8 mouse cellular contexts compared by ENCODE assay signal in genomic region chrX:104669850-104670756, GRCm38 (mm10). TPM values are rescaled to one million over a fixed set of nuclear protein-coding genes. Genes with fewer than 3 reads are reported as not detected.
A peak's percentile ranks its signal among the peaks of the same experiment; 100 is the strongest.
DNase-seq lines count a peak whose midpoint lies in the region; ATAC-seq and TF ChIP-seq lines count a peak whose summit lies in the region.

No protein-coding gene starts in this region.

- 5% methylated on average over 19 of the region's 19 CpGs for WGBS in kidney, adult 2 months
- WGBS in hindbrain, embryonic 12.5 days, result 31% methylated on average over 19 of the region's 19 CpGs

- peak overlapping the region; percentile 83 for H3K4me3 ChIP-seq in kidney, adult 2 months (ENCODE audit: insufficient read depth, low read depth, low read length)
- peak overlapping the region; percentile 48 for H3K4me3 ChIP-seq in hindbrain, embryonic 12.5 days

- H3K27me3 ChIP-seq in kidney, adult 2 months (replicated peaks; ENCODE audit: control insufficient read depth, insufficient read depth, low read length), result no peaks in the 10 kb centered on the region
- peaks cover 26% of the 10 kb centered on the region for H3K27me3 ChIP-seq in hindbrain, embryonic 12.5 days

- no peak for TF ChIP-seq POLR2A in kidney, adult 2 months (IDR thresholded peaks at IDR 0.05; ENCODE audit: low read depth, low read length)

- ATAC-seq in common myeloid progenitor, adult 5-6 weeks (replicated peaks; ENCODE audit: low read depth, poor library complexity, severe bottlenecking), result peak; percentile 28; the same call in 1 of the 2 replicates
- ATAC-seq in hindbrain, embryonic 12.5 days (ENCODE audit: low FRiP score), result peak; percentile 68; the same call in 1 of the 2 replicates

- no peaks in the 10 kb centered on the region for H3K4me1 ChIP-seq in kidney, adult 2 months (ENCODE audit: control insufficient read depth, insufficient read depth, low read length)
- no peaks in the 10 kb centered on the region for H3K4me1 ChIP-seq in hindbrain, embryonic 12.5 days

- TF ChIP-seq CTCF in kidney, adult 2 months (conservative IDR thresholded peaks at IDR 0.05; ENCODE audit: insufficient read depth, insufficient read length, low read depth, low read length), result no peak

- no peaks in the 10 kb centered on the region for H3K36me3 ChIP-seq in kidney, adult 2 months (ENCODE audit: control insufficient read depth, insufficient read depth, low read length)
- H3K36me3 ChIP-seq in hindbrain, embryonic 12.5 days, result no peaks in the 10 kb centered on the region

- H3K9me3 ChIP-seq in hindbrain, embryonic 12.5 days (replicated peaks), result no peaks in the 10 kb centered on the region

- no peak for DNase-seq in kidney, adult 2 months
- DNase-seq in kidney, adult 8-10 months, result no peak
- peak; percentile 1 for DNase-seq in lung, postnatal 10 days
- DNase-seq in natural killer cell, adult 2 months (ENCODE audit: low spot score in 2 of 2), result no peak
- DNase-seq in cerebellum, adult 11 months, result no peak
- no peak for DNase-seq in left cerebral cortex, adult 9 months (ENCODE audit: low spot score in 2 of 2)

- H3K9ac ChIP-seq in hindbrain, embryonic 12.5 days, result peak overlapping the region; percentile 64

- H3K27ac ChIP-seq in kidney, adult 2 months (ENCODE audit: insufficient read depth, low read depth, low read length), result no peak overlapping the region
- 0 out of 2 replicates have a peak overlapping the region, but pooled peaks have one; percentile 44 for H3K27ac ChIP-seq in hindbrain, embryonic 12.5 days

- H3K4me2 ChIP-seq in hindbrain, embryonic 12.5 days (replicated peaks), result peak overlapping the region; percentile 56

RNA-seq across cellular contexts. Expression of gene Zdhhc15, which starts 0.8 kb away (rescaled TPM):
- polyA plus RNA-seq in kidney, adult 2 months (2012; rRNA removed), result 0.41 and 0.64 TPM in 2 replicates
- total RNA-seq in common myeloid progenitor, adult 5-6 weeks (2017), result 4.4 and 5.3 TPM in 2 replicates
- polyA plus RNA-seq in hindbrain, embryonic 12.5 days (2016; fragmentation: Nextera tagmentation; extraction: Ambion mirVana), result 10.4 and 12.2 TPM in 2 replicates
